Mouse (Mus musculus) hindbrain, embryonic 16.5 days (tissue): ENCODE data around the gene Bcar1. TPM values are rescaled to one million over a fixed set of nuclear protein-coding genes. Genes with fewer than 3 reads are reported as not detected.

Experiments
- ATAC-seq: fragments of 200-750 bp; cut with Nextera tagmentation; 2 replicates; pipeline ENCODE4 v1.8.0; 2017; ENCODE audit warnings: moderate TSS enrichment, moderate library complexity
- H3K27ac ChIP-seq: fragments of 300-500 bp; sonication (generic); 2 replicates; pipeline ENCODE4 v1.5.1; 2014; ENCODE audit warnings: low read depth, mild to moderate bottlenecking, control low read depth, low read length, moderate library complexity
- H3K27me3 ChIP-seq: fragments of 300-500 bp; sonication (generic); replicated peaks from 2 replicates; pipeline ENCODE4 v1.6.1; 2014; ENCODE audit warnings: low read length; ENCODE audit not compliant: control insufficient read depth, insufficient read depth
- H3K36me3 ChIP-seq: fragments of 300-500 bp; sonication (generic); 2 replicates; pipeline ENCODE4 v1.6.1; 2014; ENCODE audit warnings: mild to moderate bottlenecking, low read length, moderate library complexity, mixed read lengths; ENCODE audit not compliant: control insufficient read depth, insufficient read depth
- H3K4me1 ChIP-seq: fragments of 300-500 bp; sonication (generic); 2 replicates; pipeline ENCODE4 v1.6.1; 2014; ENCODE audit warnings: low read depth, low read length; ENCODE audit not compliant: control insufficient read depth, insufficient read depth
- H3K4me2 ChIP-seq: fragments of 300-500 bp; sonication (generic); 2 replicates; pipeline ENCODE4 v1.6.1; 2014; ENCODE audit warnings: mild to moderate bottlenecking, low read length, control low read depth, moderate library complexity
- H3K4me3 ChIP-seq: fragments of 300-500 bp; sonication (generic); 2 replicates; pipeline ENCODE4 v1.5.1; 2014; ENCODE audit warnings: mild to moderate bottlenecking, low read length, control low read depth, moderate library complexity
- H3K9ac ChIP-seq: fragments of 300-500 bp; sonication (generic); 2 replicates; pipeline ENCODE4 v1.6.1; 2014; ENCODE audit warnings: low read depth, mild to moderate bottlenecking, control low read depth, low read length, moderate library complexity
- H3K9me3 ChIP-seq: fragments of 300-500 bp; sonication (generic); 2 replicates; pipeline ENCODE4 v1.6.1; 2014; ENCODE audit warnings: mild to moderate bottlenecking, low read length, moderate library complexity; ENCODE audit not compliant: control insufficient read depth
- WGBS: fragments of 180-500 bp; shearing (Covaris S2); extraction: QIAGEN DNeasy Blood & Tissue Kit; methylation state at CpG from one replicate; pipeline ENCODE4 v1.1.7; 2014; 5-methylcytosine and 5-hydroxymethylcytosine counted together
- polyA plus RNA-seq: library from polyadenylated mRNA; unstranded; fragments of >200 nt; fragmentation: Nextera tagmentation; extraction: Ambion mirVana; gene quantifications from 2 replicates; pipeline ENCODE4 v1.2.1, GENCODE M21; 2015

Gene Bcar1
- polyA plus RNA-seq, 1 experiment from 2014 or later: 37.6 TPM

GRCm38 (mm10) chr8:111705699-111706098 is 37.9 kb downstream of the Bcar1 start:
- no peak overlapping the region for H3K4me2 ChIP-seq
- WGBS: 70% methylated on average over 5 of the region's 5 CpGs
- no peak overlapping the region for H3K9ac ChIP-seq
- no peaks in the 10 kb centered on the region for H3K27me3 ChIP-seq
- no peaks in the 10 kb centered on the region for H3K9me3 ChIP-seq
- peaks cover 3% of the 10 kb centered on the region for H3K36me3 ChIP-seq
- ATAC-seq: no peak
- no peak overlapping the region for H3K27ac ChIP-seq
- H3K4me1 ChIP-seq: no peaks in the 10 kb centered on the region
- H3K4me3 ChIP-seq: no peak overlapping the region

- Histone ChIP-seq H3K9ac (no peak overlapping the region), H3K4me1 (no peaks in the 10 kb centered on the region), H3K27ac (no peak overlapping the region), H3K36me3 (no peaks in the 10 kb centered on the region; the same call in 1 of the 2 replicates), H3K4me3 (no peak overlapping the region), H3K9me3 (no peaks in the 10 kb centered on the region), H3K4me2 (no peak overlapping the region), H3K27me3 (no peaks in the 10 kb centered on the region)
- 90% methylated on average over 3 of the region's 3 CpGs for WGBS
- ATAC-seq: no peak
Observed at GRCm38 (mm10) chr8:111705222-111705621, 38.4 kb downstream of the Bcar1 start.

- Histone ChIP-seq H3K4me3 (no peak overlapping the region), H3K36me3 (no peaks in the 10 kb centered on the region), H3K27ac (no peak overlapping the region), H3K9me3 (no peaks in the 10 kb centered on the region), H3K9ac (no peak overlapping the region), H3K4me2 (no peak overlapping the region), H3K27me3 (no peaks in the 10 kb centered on the region), H3K4me1 (no peaks in the 10 kb centered on the region)
- ATAC-seq: no peak
- WGBS: 93% methylated on average over 12 of the region's 12 CpGs
Observed at GRCm38 (mm10) chr8:111704585-111704984, 39.0 kb downstream of the Bcar1 start.

- no peak overlapping the region for H3K9ac ChIP-seq
- H3K36me3 ChIP-seq: no peaks in the 10 kb centered on the region
- no peak overlapping the region for H3K27ac ChIP-seq
- no peak for ATAC-seq
- no peaks in the 10 kb centered on the region for H3K9me3 ChIP-seq
- no peak overlapping the region for H3K4me3 ChIP-seq
- H3K4me2 ChIP-seq: no peak overlapping the region
- WGBS: 89% methylated on average over 9 of the region's 9 CpGs
- no peaks in the 10 kb centered on the region for H3K4me1 ChIP-seq
- no peaks in the 10 kb centered on the region for H3K27me3 ChIP-seq
Observed at GRCm38 (mm10) chr8:111701380-111701779, 42.2 kb downstream of the Bcar1 start.

GRCm38 (mm10) chr8:111700740-111701139 is 42.9 kb downstream of the Bcar1 start:
- no peaks in the 10 kb centered on the region for H3K36me3 ChIP-seq
- no peak for ATAC-seq
- WGBS: 96% methylated on average over 5 of the region's 5 CpGs
- no peak overlapping the region for H3K9ac ChIP-seq
- no peak overlapping the region for H3K27ac ChIP-seq
- no peaks in the 10 kb centered on the region for H3K9me3 ChIP-seq
- H3K4me1 ChIP-seq: no peaks in the 10 kb centered on the region
- no peaks in the 10 kb centered on the region for H3K27me3 ChIP-seq
- no peak overlapping the region for H3K4me3 ChIP-seq
- H3K4me2 ChIP-seq: no peak overlapping the region

GRCm38 (mm10) chr8:111700201-111700600 is 43.4 kb downstream of the Bcar1 start:
- H3K9ac ChIP-seq: no peak overlapping the region
- H3K27ac ChIP-seq: no peak overlapping the region
- no peaks in the 10 kb centered on the region for H3K4me1 ChIP-seq
- no peak overlapping the region for H3K4me3 ChIP-seq
- ATAC-seq: no peak
- H3K27me3 ChIP-seq: no peaks in the 10 kb centered on the region
- 85% methylated on average over 3 of the region's 3 CpGs for WGBS
- H3K4me2 ChIP-seq: no peak overlapping the region
- H3K9me3 ChIP-seq: no peaks in the 10 kb centered on the region
- no peaks in the 10 kb centered on the region for H3K36me3 ChIP-seq

- H3K4me2 ChIP-seq: no peak overlapping the region
- H3K9ac ChIP-seq: no peak overlapping the region
- ATAC-seq: no peak
- no peak overlapping the region for H3K27ac ChIP-seq
- no peaks in the 10 kb centered on the region for H3K4me1 ChIP-seq
- WGBS: 13% methylated on average over 1 of the region's 1 CpGs
- no peak overlapping the region for H3K4me3 ChIP-seq
- no peaks in the 10 kb centered on the region for H3K27me3 ChIP-seq
- H3K9me3 ChIP-seq: no peaks in the 10 kb centered on the region
- no peaks in the 10 kb centered on the region for H3K36me3 ChIP-seq
Observed at GRCm38 (mm10) chr8:111699035-111699434, 44.6 kb downstream of the Bcar1 start.

- WGBS: 79% methylated on average over 10 of the region's 10 CpGs
- Histone ChIP-seq H3K27me3 (no peaks in the 10 kb centered on the region), H3K4me1 (no peaks in the 10 kb centered on the region), H3K4me2 (no peak overlapping the region), H3K9ac (no peak overlapping the region), H3K36me3 (no peaks in the 10 kb centered on the region), H3K9me3 (no peaks in the 10 kb centered on the region), H3K27ac (no peak overlapping the region), H3K4me3 (no peak overlapping the region)
- ATAC-seq: no peak
Observed at GRCm38 (mm10) chr8:111697655-111698054, 46.0 kb downstream of the Bcar1 start.

- Histone ChIP-seq H3K9me3 (no peaks in the 10 kb centered on the region), H3K27ac (no peak overlapping the region)
- ATAC-seq: no peak
Observed at GRCm38 (mm10) chr8:111695441-111695840, 48.2 kb downstream of the Bcar1 start.

GRCm38 (mm10) chr8:111693261-111693741 is 50.3 kb downstream of the Bcar1 start:
- no peak overlapping the region for H3K27ac ChIP-seq
- ATAC-seq: no peak
- no peaks in the 10 kb centered on the region for H3K4me1 ChIP-seq
- H3K36me3 ChIP-seq: no peaks in the 10 kb centered on the region
- 62% methylated on average over 6 of the region's 6 CpGs for WGBS
- no peak overlapping the region for H3K4me3 ChIP-seq
- H3K27me3 ChIP-seq: no peaks in the 10 kb centered on the region
- H3K4me2 ChIP-seq: no peak overlapping the region
- no peaks in the 10 kb centered on the region for H3K9me3 ChIP-seq
- no peak overlapping the region for H3K9ac ChIP-seq

More at GRCm38 (mm10) chr8:111695441-111695840, 48.2 kb downstream of the Bcar1 start:
- Histone ChIP-seq H3K36me3 (no peaks in the 10 kb centered on the region), H3K4me3 (no peak overlapping the region), H3K27me3 (no peaks in the 10 kb centered on the region), H3K4me2 (no peak overlapping the region), H3K9ac (no peak overlapping the region), H3K4me1 (no peaks in the 10 kb centered on the region)
- WGBS: 73% methylated on average over 7 of the region's 7 CpGs
